Mouse (Mus musculus) left cerebral cortex, postnatal 36 days (tissue): ENCODE data around the gene Cd8b1. TPM values are rescaled to one million over a fixed set of nuclear protein-coding genes. Genes with fewer than 3 reads are reported as not detected.

Experiments
- total RNA-seq, 2 experiments: library from RNA; stranded (reverse); gene quantifications; 2 replicates each; pipeline ENCODE4 v1.2.3; 2021

The Cd8b1 gene
- total RNA-seq, 2 experiments from 2014 or later: not detected

Other genes with a start within 250 kb of the Cd8b1 start
- gene Thnsl2, start 178.3 kb upstream of the Cd8b1 start, total RNA-seq: 1 to 10 TPM; 4.1 to 4.3 TPM
- not detected for gene Fabp1, start 123.0 kb upstream of the Cd8b1 start, total RNA-seq
- 10 to 100 TPM; 14.1 to 15.2 TPM for gene Krcc1, start 51.1 kb upstream of the Cd8b1 start, total RNA-seq
- 1 to 10 TPM; 1.3 to 1.4 TPM for gene Smyd1, start 555 bp upstream of the Cd8b1 start, total RNA-seq
- not detected for gene Cd8a, start 50.6 kb downstream of the Cd8b1 start, total RNA-seq
- 10 to 100 TPM; 91.4 to 98.7 TPM for gene Rmnd5a, start 117.8 kb downstream of the Cd8b1 start, total RNA-seq
- gene Rnf103, start 171.1 kb downstream of the Cd8b1 start, total RNA-seq: 10 to 100 TPM; 51.0 to 51.4 TPM
- 100 to 1,000 TPM; 105 to 109 TPM for gene Chmp3, start 221.0 kb downstream of the Cd8b1 start, total RNA-seq